Mouse (Mus musculus): ENCODE data around the gene Gnat2.

- TF ChIP-seq POLR2A (IDR thresholded peaks at IDR 0.05; ENCODE audit: insufficient read depth, low read length): no peak
- no peak for TF ChIP-seq CTCF (IDR thresholded peaks at IDR 0.05; ENCODE audit: low read depth, low read length)
- no peak for TF ChIP-seq EP300 (IDR thresholded peaks at IDR 0.05; ENCODE audit: insufficient read depth, low read depth, low read length)
Observed at GRCm38 (mm10) chr3:108062648-108063047, 29.9 kb upstream of the Gnat2 start.

All from ES-Bruce4 (cell line).